Mouse (Mus musculus): ENCODE measurements around the gene Kifc1. TPM values are rescaled to one million over a fixed set of nuclear protein-coding genes. Genes with fewer than 3 reads are reported as not detected.
"Not testable (repeated sequence)": the region's sequence is repeated elsewhere in the genome, so short reads cannot be mapped to it uniquely, and the experiment has no call there.

Kifc1 gene
- total and polyA plus RNA-seq, 3 experiments, result 16.0 to 41.2 (median 23.0) TPM

DNA sequence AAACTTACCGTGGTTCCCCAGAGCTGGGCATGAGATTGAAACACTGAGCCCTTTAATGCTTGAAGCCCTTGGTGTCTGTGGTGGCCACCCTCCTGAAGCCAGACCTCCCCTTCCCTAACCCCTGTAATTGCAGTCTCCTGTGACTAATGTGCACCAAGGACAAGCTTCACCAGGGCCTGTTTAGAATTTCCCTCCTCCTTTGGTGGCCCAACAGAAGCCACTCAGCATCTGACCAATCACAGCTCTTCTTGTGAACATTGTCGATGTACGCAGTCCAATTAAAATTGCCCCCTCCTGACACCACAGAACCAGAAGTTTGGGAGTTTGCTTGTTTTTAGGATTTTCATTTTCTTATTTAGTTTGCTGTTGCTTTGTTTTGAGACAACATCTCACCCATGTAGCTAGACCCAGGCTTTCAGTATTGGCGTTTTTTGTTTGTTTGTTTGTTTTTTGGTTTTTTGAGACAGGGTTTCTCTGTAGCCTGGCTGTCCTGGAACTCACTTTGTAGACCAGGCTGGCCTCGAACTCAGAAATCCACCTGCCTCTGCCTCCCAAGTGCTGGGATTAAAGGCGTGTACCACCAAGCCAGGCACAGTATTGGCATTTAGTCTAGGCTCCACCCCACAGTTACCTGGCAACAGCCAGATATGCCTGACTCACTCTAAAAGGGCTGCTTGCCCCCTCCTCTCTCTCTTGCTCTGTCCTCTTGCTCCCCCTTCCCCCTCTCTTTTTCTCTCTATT lies 13.6 kb upstream of the Kifc1 start:
- H3K4me3 ChIP-seq (replicated peaks in 1 of 3; ENCODE audit: low read depth in 2 of 3, low read length in 2 of 3, poor library complexity in 1 of 3); H3K9ac ChIP-seq (ENCODE audit: insufficient read depth, low read depth): not testable (repeated sequence)

DNA sequence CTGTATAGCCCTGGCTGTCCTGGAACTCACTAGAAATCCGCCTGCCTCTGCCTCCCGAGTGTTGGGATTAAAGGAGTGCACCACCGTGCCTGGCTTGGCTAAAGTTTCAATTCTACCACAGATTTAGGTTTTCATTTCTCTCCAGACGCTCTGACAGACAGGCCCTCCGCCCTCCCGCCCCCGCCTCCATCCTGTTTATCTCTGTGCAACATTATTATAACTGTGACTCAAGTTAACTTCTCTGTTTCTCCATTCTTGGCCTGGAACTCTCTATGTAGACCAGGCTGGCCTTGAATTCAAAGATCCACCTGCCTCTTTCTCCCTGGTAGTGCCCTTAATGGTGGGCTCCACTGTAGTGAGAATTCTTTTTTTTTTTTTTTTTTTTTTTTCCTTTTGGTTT lies 12.0 kb upstream of the Kifc1 start:
- TF ChIP-seq MEF2A (IDR thresholded peaks at IDR 0.05; ENCODE audit: borderline replicate concordance, low read depth, low read length) (no peak), ELF1 (IDR thresholded peaks at IDR 0.05; ENCODE audit: low read depth, low read length) (no peak), MAFK (IDR thresholded peaks at IDR 0.05; ENCODE audit: insufficient replicate concordance, low read length) (no peak), PAX5 (IDR thresholded peaks at IDR 0.05; ENCODE audit: low read length) (no peak), NRF1 (IDR thresholded peaks at IDR 0.05; ENCODE audit: low read depth, low read length) (no peak), ZC3H11A (IDR thresholded peaks at IDR 0.05; ENCODE audit: low read depth, low read length) (no peak), EP300 (IDR thresholded peaks at IDR 0.05; ENCODE audit: low read length) (no peak), RAD21 (IDR thresholded peaks at IDR 0.05; ENCODE audit: low read depth, low read length) (no peak), ETS1 (conservative IDR thresholded peaks at IDR 0.05; ENCODE audit: low read depth, low read length) (no peak), ZMIZ1 (IDR thresholded peaks at IDR 0.05; ENCODE audit: low read depth, low read length) (no peak), JUN (IDR thresholded peaks at IDR 0.05; ENCODE audit: insufficient read depth, low read depth, low read length) (no peak), MAZ (IDR thresholded peaks at IDR 0.05; ENCODE audit: low read depth, low read length) (no peak), ZKSCAN1 (IDR thresholded peaks at IDR 0.05; ENCODE audit: borderline replicate concordance, low read depth, low read length) (no peak), GABPA (IDR thresholded peaks at IDR 0.05; ENCODE audit: insufficient replicate concordance, low read depth, low read length) (no peak), IRF4 (IDR thresholded peaks at IDR 0.05; ENCODE audit: low read depth, low read length) (no peak), POLR2AphosphoS2 (IDR thresholded peaks at IDR 0.05; ENCODE audit: low read depth, low read length) (no peak)
- in situ Hi-C loops (cut with MboI; ENCODE audit: low pct_ligation_motif_present, low pct_unique_long_range_greater_than_20kb, low sequenced_read_pairs), result no loop called here
- Histone ChIP-seq H3K4me1 (ENCODE audit: control insufficient read depth in 1 of 2, insufficient read depth in 2 of 2) (peaks cover 0 to 10% of the 10 kb centered on the region in 2 experiments; a peak in 2 of 4 replicates), H3K27me3 (replicated peaks) (no peaks in the 10 kb centered on the region), H3K9ac (ENCODE audit: insufficient read depth, low read depth) (no peak overlapping the region), H3K36me3 (replicated peaks in 1 of 2; ENCODE audit: control insufficient read depth in 1 of 2, insufficient read depth in 1 of 2, low read length in 1 of 2) (no peaks in the 10 kb centered on the region), H3K9me3 (replicated peaks; ENCODE audit: low read length) (no peaks in the 10 kb centered on the region), H3K79me2 (replicated peaks; ENCODE audit: control insufficient read depth, extremely low read depth, insufficient read depth, poor library complexity, severe bottlenecking) (no peaks in the 10 kb centered on the region), H3K4me3 (replicated peaks in 1 of 3; ENCODE audit: low read depth in 2 of 3, low read length in 2 of 3, poor library complexity in 1 of 3) (no peak overlapping the region), H3K4me2 (ENCODE audit: insufficient read depth, low read depth, poor library complexity, severe bottlenecking) (no peak overlapping the region), H3K27ac (ENCODE audit: insufficient read depth, low read depth) (no peak overlapping the region)
- dilution Hi-C loops (cut with MboI; ENCODE audit: extremely low pct_ligation_motif_present, extremely low pct_unique_long_range_greater_than_20kb, low sequenced_read_pairs), result no loop called here
- no peak for DNase-seq (ENCODE audit: extremely low read depth)

More for the DNA sequence above, 13.6 kb upstream of the Kifc1 start:
- in situ Hi-C loops (cut with MboI; ENCODE audit: low pct_ligation_motif_present, low pct_unique_long_range_greater_than_20kb, low sequenced_read_pairs); H3K27me3 ChIP-seq (replicated peaks); H3K4me2 ChIP-seq (ENCODE audit: insufficient read depth, low read depth, poor library complexity, severe bottlenecking); dilution Hi-C loops (cut with MboI; ENCODE audit: extremely low pct_ligation_motif_present, extremely low pct_unique_long_range_greater_than_20kb, low sequenced_read_pairs); H3K27ac ChIP-seq (ENCODE audit: insufficient read depth, low read depth); H3K36me3 ChIP-seq (replicated peaks in 1 of 2; ENCODE audit: control insufficient read depth in 1 of 2, insufficient read depth in 1 of 2, low read length in 1 of 2); H3K9me3 ChIP-seq (replicated peaks; ENCODE audit: low read length); H3K79me2 ChIP-seq (replicated peaks; ENCODE audit: control insufficient read depth, extremely low read depth, insufficient read depth, poor library complexity, severe bottlenecking): not testable (repeated sequence)
- TF ChIP-seq POLR2A (IDR thresholded peaks at IDR 0.05; ENCODE audit: low read depth, low read length), result 0 out of 2 replicates have a peak, but pooled peaks have one; percentile 31
- H3K4me1 ChIP-seq (ENCODE audit: control insufficient read depth in 1 of 2, insufficient read depth in 2 of 2), result peaks cover 0 to 17% of the 10 kb centered on the region in 2 experiments; a peak in 2 of 4 replicates
- peak; percentile 40 for DNase-seq (ENCODE audit: extremely low read depth)
